Mouse (Mus musculus): ENCODE data around the gene D430041D05Rik.

- TF ChIP-seq CTCF (IDR thresholded peaks at IDR 0.05; ENCODE audit: insufficient read depth, low read length): no peak
- no peak for TF ChIP-seq POLR2A (IDR thresholded peaks at IDR 0.05; ENCODE audit: borderline replicate concordance, extremely low read depth, low read depth, low read length)
Measured at GRCm38 (mm10) chr2:104460021-104460420, 49.2 kb upstream of the D430041D05Rik start.

All from lung, adult 2 months (tissue).